In genomic region chr11:4270744-4271459, GRCm38 (mm10) we compare ENCODE assay signal across 7 mouse cellular contexts. TPM values are rescaled to one million over a fixed set of nuclear protein-coding genes. Genes with fewer than 3 reads are reported as not detected.
DNase-seq lines count a peak whose midpoint lies in the region; ATAC-seq and TF ChIP-seq lines count a peak whose summit lies in the region.

No protein-coding gene starts in this region.

- no peak for DNase-seq in liver, embryonic 14.5 days (ENCODE audit: low read depth in 3 of 3, low spot score in 3 of 3)
- no peak for DNase-seq in liver, embryonic 11.5 days (ENCODE audit: low spot score)
- DNase-seq in embryo, embryonic 10.5 days (ENCODE audit: low spot score), result peak; percentile 47
- peak; percentile 78 for DNase-seq in skeletal muscle tissue, adult 2 months (ENCODE audit: low read depth, low spot score)
- DNase-seq in left cerebral cortex, adult 18-20 months (ENCODE audit: low spot score in 2 of 2), result no peak
- no peak for DNase-seq in layer of hippocampus, adult 9-10 months (ENCODE audit: low spot score)

- H3K27ac ChIP-seq in liver, embryonic 14.5 days, result no peak overlapping the region
- no peak overlapping the region for H3K27ac ChIP-seq in liver, embryonic 11.5 days (ENCODE audit: low read depth, low read length)
- 0 out of 2 replicates have a peak overlapping the region, but pooled peaks have one; percentile 20 for H3K27ac ChIP-seq in heart, embryonic 13.5 days (replicated peaks)

- H3K4me1 ChIP-seq in liver, embryonic 14.5 days (replicated peaks; ENCODE audit: control insufficient read depth in 2 of 2, insufficient read depth in 2 of 2, low read length in 1 of 2), result no peaks in the 10 kb centered on the region
- H3K4me1 ChIP-seq in liver, embryonic 11.5 days (replicated peaks; ENCODE audit: control insufficient read depth, insufficient read depth, low read length), result no peaks in the 10 kb centered on the region
- peaks cover 23% of the 10 kb centered on the region for H3K4me1 ChIP-seq in heart, embryonic 13.5 days

- H3K36me3 ChIP-seq in liver, embryonic 14.5 days (replicated peaks; ENCODE audit: control insufficient read depth, insufficient read depth, low read depth), result no peaks in the 10 kb centered on the region
- no peaks in the 10 kb centered on the region for H3K36me3 ChIP-seq in liver, embryonic 11.5 days (ENCODE audit: control insufficient read depth, insufficient read depth, low read length)
- H3K36me3 ChIP-seq in heart, embryonic 13.5 days, result no peaks in the 10 kb centered on the region

- peaks cover 36% of the 10 kb centered on the region for H3K27me3 ChIP-seq in liver, embryonic 14.5 days (ENCODE audit: control insufficient read depth, insufficient read depth, low read length)
- H3K27me3 ChIP-seq in liver, embryonic 11.5 days (replicated peaks; ENCODE audit: control insufficient read depth, insufficient read depth, low read length), result peaks cover 38% of the 10 kb centered on the region
- peaks cover 68% of the 10 kb centered on the region for H3K27me3 ChIP-seq in heart, embryonic 13.5 days (replicated peaks)

- 31% methylated on average over 19 of the region's 20 CpGs for WGBS in liver, embryonic 14.5 days (ENCODE audit: insufficient replicate concordance)
- 27% methylated on average over 19 of the region's 20 CpGs for WGBS in liver, embryonic 11.5 days
- whole genome bisulfite sequencing in heart, embryonic 13.5 days, result 30% methylated on average over 19 of the region's 20 CpGs

- no peak for TF ChIP-seq EP300 in liver, embryonic 14.5 days (IDR thresholded peaks at IDR 0.05; ENCODE audit: low read depth)

- H3K4me3 ChIP-seq in liver, embryonic 14.5 days (ENCODE audit: insufficient read depth in 1 of 2, low read depth in 2 of 2, low read length in 2 of 2), result no peak overlapping the region
- H3K4me3 ChIP-seq in liver, embryonic 11.5 days (ENCODE audit: low read depth, low read length), result no peak overlapping the region
- H3K4me3 ChIP-seq in heart, embryonic 13.5 days, result no peak overlapping the region

- ATAC-seq in liver, embryonic 14.5 days (ENCODE audit: insufficient read depth), result no peak
- no peak for ATAC-seq in liver, embryonic 11.5 days (replicated peaks; ENCODE audit: low FRiP score)
- no peak for ATAC-seq in heart, embryonic 13.5 days (ENCODE audit: extremely low read depth, insufficient number of reproducible peaks, low FRiP score, low TSS enrichment)

- no peaks in the 10 kb centered on the region for H3K9me3 ChIP-seq in liver, embryonic 14.5 days (ENCODE audit: control insufficient read depth, low read length)
- no peaks in the 10 kb centered on the region for H3K9me3 ChIP-seq in liver, embryonic 11.5 days (ENCODE audit: control insufficient read depth, low read length)
- H3K9me3 ChIP-seq in heart, embryonic 13.5 days, result no peaks in the 10 kb centered on the region

- no peak overlapping the region for H3K4me2 ChIP-seq in liver, embryonic 14.5 days (ENCODE audit: low read depth)
- H3K4me2 ChIP-seq in liver, embryonic 11.5 days, result no peak overlapping the region
- no peak overlapping the region for H3K4me2 ChIP-seq in heart, embryonic 13.5 days

- TF ChIP-seq CTCF in liver, embryonic 14.5 days (IDR thresholded peaks at IDR 0.05; ENCODE audit: low read depth), result peak; percentile 38

- H3K9ac ChIP-seq in liver, embryonic 14.5 days (replicated peaks), result no peak overlapping the region
- H3K9ac ChIP-seq in liver, embryonic 11.5 days (ENCODE audit: low read depth, low read length), result no peak overlapping the region
- peak overlapping the region; percentile 56; the same call in 1 of the 2 replicates for H3K9ac ChIP-seq in heart, embryonic 13.5 days

RNA-seq across cellular contexts. Expression of gene Lif, which starts 13.5 kb away (rescaled TPM):
- polyA plus RNA-seq in liver, embryonic 14.5 days (2012; rRNA removed), result 0.02 TPM in 1 of 2 replicates, not detected in the other
- not detected in 2 replicates for polyA plus RNA-seq in liver, embryonic 14.5 days (2014; fragmentation: Nextera tagmentation; extraction: Ambion mirVana)
- polyA plus RNA-seq in liver, embryonic 11.5 days (2014; fragmentation: Nextera tagmentation; extraction: Ambion mirVana), result 0.06 TPM in 1 of 2 replicates, not detected in the other
- 0.10 and 0.56 TPM in 2 replicates for polyA plus RNA-seq in heart, embryonic 13.5 days (2015; fragmentation: Nextera tagmentation; extraction: Ambion mirVana)
- 1 to 10 TPM; 1.3 to 1.6 TPM for total RNA-seq in left cerebral cortex, adult 18-20 months (2021)

RNA-seq across cellular contexts. Expression of gene Osm, which starts 34.7 kb away (rescaled TPM):
- polyA plus RNA-seq in liver, embryonic 14.5 days (2012; rRNA removed), result 0.85 and 0.88 TPM in 2 replicates
- polyA plus RNA-seq in liver, embryonic 14.5 days (2014; fragmentation: Nextera tagmentation; extraction: Ambion mirVana), result 0.34 and 0.41 TPM in 2 replicates
- 0.32 and 0.33 TPM in 2 replicates for polyA plus RNA-seq in liver, embryonic 11.5 days (2014; fragmentation: Nextera tagmentation; extraction: Ambion mirVana)
- 0.08 TPM in 1 of 2 replicates, not detected in the other for polyA plus RNA-seq in heart, embryonic 13.5 days (2015; fragmentation: Nextera tagmentation; extraction: Ambion mirVana)
- under 1 TPM in 1 of 2 experiments, not detected in 1; 0.19 TPM for total RNA-seq in left cerebral cortex, adult 18-20 months (2021)

RNA-seq across cellular contexts. Expression of gene Castor1, which starts 52.9 kb away (rescaled TPM):
- polyA plus RNA-seq in liver, embryonic 14.5 days (2012; rRNA removed), result 1.0 and 1.1 TPM in 2 replicates
- polyA plus RNA-seq in liver, embryonic 14.5 days (2014; fragmentation: Nextera tagmentation; extraction: Ambion mirVana), result 1.4 and 1.5 TPM in 2 replicates
- polyA plus RNA-seq in liver, embryonic 11.5 days (2014; fragmentation: Nextera tagmentation; extraction: Ambion mirVana), result 2.0 and 2.4 TPM in 2 replicates
- polyA plus RNA-seq in heart, embryonic 13.5 days (2015; fragmentation: Nextera tagmentation; extraction: Ambion mirVana), result 3.5 and 4.6 TPM in 2 replicates
- total RNA-seq in left cerebral cortex, adult 18-20 months (2021), result 1 to 10 TPM; 3.1 to 3.2 TPM

Comparison
In these comparisons a context has a peak if more than half of its experiments do, and no peak if none do; other contexts are left out.
1. DNase-seq: peak in embryo, embryonic 10.5 days (single experiment) and skeletal muscle tissue, adult 2 months (single experiment); none in liver, embryonic 14.5 days (0 of 3), liver, embryonic 11.5 days (single experiment), left cerebral cortex, adult 18-20 months (0 of 2) and layer of hippocampus, adult 9-10 months (single experiment).